Mouse (Mus musculus): ENCODE measurements around the gene Iglon5. TPM values are rescaled to one million over a fixed set of nuclear protein-coding genes. Genes with fewer than 3 reads are reported as not detected.

The Iglon5 gene
- polyA plus RNA-seq, 1 experiment from 2014 or later = 0.05 TPM

DNA sequence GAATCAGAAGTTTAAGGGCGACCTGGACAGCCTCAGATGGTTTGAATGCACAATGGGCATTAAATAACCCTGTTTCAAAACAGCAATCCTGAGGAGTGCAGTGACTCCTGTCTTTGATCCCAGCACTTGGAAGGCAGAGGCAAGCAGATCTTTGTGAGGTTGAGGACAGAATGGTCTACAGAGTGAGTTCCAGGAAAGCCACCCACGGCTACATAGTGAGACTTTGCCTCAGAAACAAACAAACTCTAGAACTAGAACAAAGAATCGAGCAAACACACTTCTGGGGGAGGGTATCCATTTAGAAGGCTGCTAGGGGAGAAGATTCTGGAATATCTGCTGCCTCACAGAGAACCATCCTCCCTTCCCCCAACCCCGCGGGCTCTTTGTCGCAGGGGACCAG lies 49.4 kb downstream of the Iglon5 start, which contains the start of gene Cldnd2:
Gene Cldnd2 (plus strand): TSS at position 301 of the 400 bp plus-strand sequence.
- Histone ChIP-seq H3K4me3 (no peak within 1 kb of the TSS), H3K27ac (no peak within 1 kb of the TSS), H3K27me3 (replicated peaks) (no peaks in the 10 kb centered on the region), H3K9me3 (replicated peaks) (no peaks in the 10 kb centered on the region), H3K9ac (no peak within 1 kb of the TSS), H3K4me2 (no peak within 1 kb of the TSS), H3K36me3 (no peaks in the 10 kb centered on the region), H3K4me1 (peaks cover 39% of the 10 kb centered on the region)
- 66% methylated on average over 6 of the region's 6 CpGs for WGBS (ENCODE audit: insufficient replicate concordance)
- no peak for ATAC-seq

DNA sequence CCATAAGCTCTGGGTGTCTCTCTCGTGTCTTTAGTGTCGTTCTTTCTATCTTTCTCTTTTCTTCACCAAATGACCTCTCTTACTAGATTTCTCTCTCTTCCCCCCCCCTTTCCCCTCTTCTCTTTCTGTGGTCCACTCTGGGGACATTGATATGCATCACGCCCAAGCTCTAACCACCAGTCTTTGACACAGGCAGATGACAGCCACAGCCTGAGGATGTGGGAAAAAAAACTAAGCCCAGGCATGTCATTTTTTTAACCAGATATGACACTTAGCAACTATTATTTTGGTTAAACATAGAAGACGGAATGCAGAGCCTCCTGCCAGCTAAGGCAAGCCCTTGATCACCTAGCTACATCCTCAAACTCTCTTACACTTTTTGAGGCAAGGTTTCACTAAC lies 51.3 kb downstream of the Iglon5 start:
- H3K27ac ChIP-seq = no peak overlapping the region
- no peak overlapping the region for H3K4me2 ChIP-seq
- no peaks in the 10 kb centered on the region for H3K9me3 ChIP-seq (replicated peaks)
- no peak overlapping the region for H3K9ac ChIP-seq
- H3K27me3 ChIP-seq (replicated peaks) = no peaks in the 10 kb centered on the region
- WGBS (ENCODE audit: insufficient replicate concordance) = 30% methylated on average over 4 of the region's 4 CpGs
- H3K36me3 ChIP-seq = no peaks in the 10 kb centered on the region
- peaks cover 32% of the 10 kb centered on the region for H3K4me1 ChIP-seq
- no peak for ATAC-seq
- H3K4me3 ChIP-seq = no peak overlapping the region

- no peak for ATAC-seq
- H3K36me3 ChIP-seq = no peaks in the 10 kb centered on the region
- H3K9me3 ChIP-seq (replicated peaks) = no peaks in the 10 kb centered on the region
- H3K27ac ChIP-seq = no peak within 1 kb of the TSS
- WGBS (ENCODE audit: insufficient replicate concordance) = 46% methylated on average over 10 of the region's 10 CpGs
- H3K9ac ChIP-seq = no peak within 1 kb of the TSS
- no peak within 1 kb of the TSS for H3K4me3 ChIP-seq
- H3K4me1 ChIP-seq = peaks cover 21% of the 10 kb centered on the region
- H3K27me3 ChIP-seq (replicated peaks) = no peaks in the 10 kb centered on the region
- no peak within 1 kb of the TSS for H3K4me2 ChIP-seq
Observed at GRCm38 (mm10) chr7:43436341-43437255, 53.3 kb downstream of the Iglon5 start, which contains the start of gene Nkg7. Nkg7 (plus strand) TSS chr7:43437073.

DNA sequence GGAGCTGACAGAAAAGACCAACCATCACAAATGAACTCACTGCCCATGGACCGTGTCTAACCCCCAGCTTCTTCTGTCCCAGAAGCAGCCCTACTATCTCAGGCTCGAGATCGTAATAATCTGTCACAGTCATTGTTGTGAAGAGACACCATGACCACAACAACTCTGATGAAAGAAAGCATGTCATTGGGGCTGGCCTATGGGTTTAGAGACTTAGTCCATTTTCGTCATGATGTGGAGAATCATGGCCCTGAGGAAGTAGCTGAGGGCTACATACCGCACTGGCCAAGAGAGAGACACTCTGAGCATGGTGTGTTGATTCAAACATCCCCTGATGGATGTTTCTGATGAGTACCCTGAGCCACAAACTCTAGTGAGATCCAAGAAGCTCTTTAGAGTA lies 55.2 kb downstream of the Iglon5 start:
- Histone ChIP-seq H3K27me3 (replicated peaks) (no peaks in the 10 kb centered on the region), H3K27ac (no peak overlapping the region), H3K9me3 (replicated peaks) (no peaks in the 10 kb centered on the region), H3K4me1 (peaks cover 17% of the 10 kb centered on the region; the same call in 1 of the 2 replicates), H3K4me3 (no peak overlapping the region), H3K4me2 (no peak overlapping the region), H3K36me3 (no peaks in the 10 kb centered on the region), H3K9ac (no peak overlapping the region)
- 65% methylated on average over 5 of the region's 5 CpGs for WGBS (ENCODE audit: insufficient replicate concordance)
- ATAC-seq = no peak

DNA sequence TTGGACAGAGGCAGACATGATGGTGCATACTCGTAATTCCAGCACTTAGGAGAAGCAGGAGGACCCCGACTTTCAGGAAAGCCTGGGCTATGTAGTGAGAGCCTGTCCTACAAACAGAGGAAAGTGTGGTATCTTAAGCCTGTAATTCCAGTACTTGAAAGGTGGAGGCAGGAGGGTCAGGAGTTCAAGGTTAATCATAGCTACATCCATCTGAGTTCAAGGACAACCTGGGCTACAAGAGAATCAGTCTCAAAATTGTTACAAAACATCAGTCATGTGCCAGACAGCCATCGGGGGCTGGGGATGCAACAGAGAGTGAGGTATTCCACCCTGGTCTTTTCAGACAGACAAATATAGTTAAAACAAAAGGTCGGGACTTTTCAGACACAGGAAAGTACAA lies 57.0 kb downstream of the Iglon5 start:
- H3K27ac ChIP-seq = no peak overlapping the region
- H3K9ac ChIP-seq = no peak overlapping the region
- no peaks in the 10 kb centered on the region for H3K27me3 ChIP-seq (replicated peaks)
- no peaks in the 10 kb centered on the region for H3K9me3 ChIP-seq (replicated peaks)
- H3K4me2 ChIP-seq = no peak overlapping the region
- 64% methylated on average over 4 of the region's 4 CpGs for WGBS (ENCODE audit: insufficient replicate concordance)
- H3K36me3 ChIP-seq = no peaks in the 10 kb centered on the region
- peaks cover 17% of the 10 kb centered on the region; the same call in 1 of the 2 replicates for H3K4me1 ChIP-seq
- no peak for ATAC-seq
- no peak overlapping the region for H3K4me3 ChIP-seq

DNA sequence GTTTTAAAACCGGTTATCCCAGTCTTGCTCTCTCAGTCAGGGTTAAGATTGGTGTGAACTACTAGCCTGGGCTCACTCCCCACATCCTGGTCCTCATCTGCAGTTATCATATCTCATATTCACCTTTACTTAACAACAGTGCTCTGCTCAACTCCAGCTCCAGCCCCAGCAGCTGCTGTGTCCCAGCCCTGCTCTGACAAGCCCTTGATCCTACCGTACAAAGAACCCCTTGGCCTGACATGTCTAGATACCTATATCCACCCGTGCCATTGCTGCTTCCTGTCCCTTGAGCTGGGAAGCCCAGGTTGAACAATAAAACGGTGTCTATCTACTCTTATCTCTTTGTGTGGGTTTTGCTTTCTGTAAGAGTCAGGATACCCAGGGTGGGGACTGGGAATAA lies 60.4 kb downstream of the Iglon5 start:
- WGBS (ENCODE audit: insufficient replicate concordance) = 19% methylated on average over 4 of the region's 4 CpGs

DNA sequence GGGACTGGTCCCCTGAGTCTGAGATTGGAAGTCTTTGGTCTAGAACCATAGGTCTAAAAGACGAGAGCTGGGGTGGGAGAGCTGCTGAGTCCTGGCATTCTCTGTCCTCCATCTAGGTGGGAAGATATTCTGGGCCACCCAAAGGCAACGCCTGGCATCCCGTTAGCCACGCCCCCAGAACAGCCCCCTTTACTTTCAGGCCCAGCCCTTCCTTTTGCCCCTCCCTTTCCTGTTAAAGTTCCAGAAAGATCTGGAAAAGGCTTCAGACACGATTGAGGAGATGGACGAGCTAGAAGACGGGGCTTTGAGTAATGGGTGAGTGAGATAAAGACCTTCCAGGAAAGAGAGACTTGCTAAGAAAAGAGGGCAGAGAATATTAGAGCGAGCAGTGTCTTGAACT lies 62.5 kb downstream of the Iglon5 start, which contains the start of gene Lim2:
Gene Lim2 (plus strand): TSS at position 265 of the 400 bp plus-strand sequence.
- no peaks in the 10 kb centered on the region for H3K9me3 ChIP-seq (replicated peaks)
- H3K9ac ChIP-seq = no peak within 1 kb of the TSS
- ATAC-seq = no peak
- 64% methylated on average over 8 of the region's 8 CpGs for WGBS (ENCODE audit: insufficient replicate concordance)
- no peaks in the 10 kb centered on the region for H3K27me3 ChIP-seq (replicated peaks)
- no peak within 1 kb of the TSS for H3K4me3 ChIP-seq
- no peak within 1 kb of the TSS for H3K4me2 ChIP-seq
- H3K4me1 ChIP-seq = peaks cover 4% of the 10 kb centered on the region
- no peak within 1 kb of the TSS for H3K27ac ChIP-seq
- H3K36me3 ChIP-seq = no peaks in the 10 kb centered on the region

More for the DNA sequence above, 60.4 kb downstream of the Iglon5 start:
- Histone ChIP-seq H3K27ac (no peak overlapping the region), H3K4me3 (no peak overlapping the region), H3K9ac (no peak overlapping the region), H3K36me3 (no peaks in the 10 kb centered on the region), H3K9me3 (replicated peaks) (no peaks in the 10 kb centered on the region), H3K27me3 (replicated peaks) (no peaks in the 10 kb centered on the region), H3K4me2 (no peak overlapping the region), H3K4me1 (no peaks in the 10 kb centered on the region)
- ATAC-seq = no peak

DNA sequence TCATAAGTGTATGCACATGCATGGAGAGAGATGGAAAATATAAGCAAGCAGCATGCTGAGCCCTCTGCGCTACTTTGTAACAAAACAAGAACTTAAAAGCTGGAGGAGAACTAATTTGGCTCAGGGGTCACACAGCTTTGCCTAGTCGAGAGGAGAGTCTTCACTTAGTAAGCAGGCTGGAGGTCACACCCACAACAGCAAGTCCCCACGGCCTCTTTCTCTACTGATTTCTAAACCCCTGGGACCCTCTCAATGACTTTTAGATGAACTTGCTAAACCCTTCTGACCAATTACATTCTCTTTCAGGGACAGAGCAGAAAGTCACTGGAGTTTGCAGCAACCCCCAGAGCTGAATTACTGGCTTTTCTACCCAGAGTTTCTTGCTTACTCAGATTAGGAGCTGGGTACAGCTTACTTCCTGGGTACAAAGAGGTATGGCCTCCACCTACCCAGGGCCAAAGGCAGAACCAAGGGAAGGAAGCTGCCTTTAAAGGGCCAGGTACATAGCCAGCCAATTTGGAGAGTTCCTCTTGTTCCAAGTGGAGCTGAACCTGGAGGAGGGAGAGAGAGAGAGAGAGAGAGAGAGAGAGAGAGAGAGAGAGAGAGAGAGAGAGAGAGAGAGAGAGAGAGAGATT lies 65.8 kb downstream of the Iglon5 start:
- H3K27ac ChIP-seq = no peak overlapping the region
- WGBS (ENCODE audit: insufficient replicate concordance) = 51% methylated on average over 3 of the region's 3 CpGs
- peaks cover 4% of the 10 kb centered on the region for H3K4me1 ChIP-seq
- no peak overlapping the region for H3K4me3 ChIP-seq
- no peak overlapping the region for H3K4me2 ChIP-seq
- no peaks in the 10 kb centered on the region for H3K9me3 ChIP-seq (replicated peaks)
- H3K9ac ChIP-seq = no peak overlapping the region
- no peaks in the 10 kb centered on the region for H3K27me3 ChIP-seq (replicated peaks)
- H3K36me3 ChIP-seq = no peaks in the 10 kb centered on the region
- no peak for ATAC-seq

- H3K4me2 ChIP-seq = peak overlapping the region; percentile 29; the same call in 1 of the 2 replicates
- H3K36me3 ChIP-seq = no peaks in the 10 kb centered on the region
- peak; percentile 89 for ATAC-seq
- H3K9ac ChIP-seq = no peak overlapping the region
- H3K4me1 ChIP-seq = peaks cover 4% of the 10 kb centered on the region
- H3K9me3 ChIP-seq (replicated peaks) = no peaks in the 10 kb centered on the region
- no peaks in the 10 kb centered on the region for H3K27me3 ChIP-seq (replicated peaks)
- H3K27ac ChIP-seq = no peak overlapping the region
- WGBS (ENCODE audit: insufficient replicate concordance) = 14% methylated on average over 11 of the region's 11 CpGs
- no peak overlapping the region for H3K4me3 ChIP-seq
Observed at GRCm38 (mm10) chr7:43422995-43423617, 66.8 kb downstream of the Iglon5 start.
